Mouse (Mus musculus) kidney, adult 2 months (tissue): ENCODE results near the gene Mrps35. TPM values are rescaled to one million over a fixed set of nuclear protein-coding genes. Genes with fewer than 3 reads are reported as not detected.

Source experiments
- DNase-seq: peaks from one replicate; pipeline ENCODE4 v3.0.0; 2021
- H3K27ac ChIP-seq: fragments of 200-500 bp; 2 replicates; pipeline ENCODE4 v1.5.1; 2012; ENCODE audit warnings: low read depth, low read length, control low read depth, inconsistent platforms; ENCODE audit not compliant: insufficient read depth
- H3K27me3 ChIP-seq: fragments of 200-500 bp; replicated peaks from 2 replicates; pipeline ENCODE4 v1.6.1; 2012; ENCODE audit warnings: mild to moderate bottlenecking, moderate library complexity, low read length, inconsistent platforms; ENCODE audit not compliant: control insufficient read depth, insufficient read depth
- H3K36me3 ChIP-seq: fragments of 200-500 bp; 2 replicates; pipeline ENCODE4 v1.6.1; 2012; ENCODE audit warnings: mild to moderate bottlenecking, moderate library complexity, low read length, inconsistent platforms; ENCODE audit not compliant: control insufficient read depth, insufficient read depth
- H3K4me1 ChIP-seq: fragments of 200-500 bp; 2 replicates; pipeline ENCODE4 v1.6.1; 2011; ENCODE audit warnings: low read length; ENCODE audit not compliant: control insufficient read depth, insufficient read depth
- H3K4me3 ChIP-seq: fragments of 200-500 bp; 2 replicates; pipeline ENCODE4 v1.5.1; 2011; ENCODE audit warnings: mild to moderate bottlenecking, low read depth, low read length, control low read depth; ENCODE audit not compliant: insufficient read depth
- CTCF ChIP-seq: fragments of 200-500 bp; conservative IDR thresholded peaks from 2 replicates; pipeline ENCODE4 v1.5.1; 2011; ENCODE audit warnings: low read depth, mild to moderate bottlenecking, control low read depth, low read length, moderate library complexity, mixed read lengths; ENCODE audit not compliant: insufficient read depth, insufficient read length
- POLR2A ChIP-seq: fragments of 200-500 bp; IDR thresholded peaks from one replicate; pipeline ENCODE4 v1.6.1; 2011; ENCODE audit warnings: low read depth, low read length, control low read depth
- WGBS: fragments of 180-500 bp; shearing (Covaris S2); methylation state at CpG from one replicate; pipeline ENCODE4 v1.1.7; 2018; 5-methylcytosine and 5-hydroxymethylcytosine counted together
- polyA plus RNA-seq: library from polyadenylated mRNA; depleted of rRNA; stranded (reverse); fragments of >200 nt; gene quantifications from 2 replicates; pipeline ENCODE4 v1.2.3, GENCODE M21; 2012

Gene Mrps35
- polyA plus RNA-seq, 1 experiment = 33.1 TPM

- no peak for DNase-seq
- no peak overlapping the region for H3K4me3 ChIP-seq
- no peak overlapping the region for H3K27ac ChIP-seq
- no peaks in the 10 kb centered on the region for H3K27me3 ChIP-seq
- H3K4me1 ChIP-seq = no peaks in the 10 kb centered on the region
- peaks cover 14% of the 10 kb centered on the region for H3K36me3 ChIP-seq
- WGBS = 89% methylated on average over 4 of the region's 4 CpGs
- TF ChIP-seq POLR2A (no peak), CTCF (no peak)
These were observed 24.7 kb upstream of the Mrps35 start for GRCm38 (mm10) chr6:147017906-147018305.

- TF ChIP-seq CTCF (no peak), POLR2A (no peak)
- Histone ChIP-seq H3K4me3 (no peak overlapping the region), H3K4me1 (no peaks in the 10 kb centered on the region), H3K27me3 (no peaks in the 10 kb centered on the region), H3K36me3 (peaks cover 14% of the 10 kb centered on the region), H3K27ac (no peak overlapping the region)
- 96% methylated on average over 5 of the region's 5 CpGs for WGBS
- no peak for DNase-seq
These were observed 24.2 kb upstream of the Mrps35 start for GRCm38 (mm10) chr6:147018364-147018763.

GRCm38 (mm10) chr6:147021181-147021580, 21.4 kb upstream of the Mrps35 start:
- DNase-seq = no peak
- Histone ChIP-seq H3K4me3 (no peak overlapping the region), H3K36me3 (peaks cover 16% of the 10 kb centered on the region), H3K4me1 (no peaks in the 10 kb centered on the region), H3K27me3 (no peaks in the 10 kb centered on the region), H3K27ac (no peak overlapping the region)
- WGBS = 97% methylated on average over 5 of the region's 5 CpGs
- TF ChIP-seq POLR2A (no peak), CTCF (no peak)

- H3K4me3 ChIP-seq = no peak overlapping the region
- no peaks in the 10 kb centered on the region for H3K4me1 ChIP-seq
- WGBS = 85% methylated on average over 16 of the region's 16 CpGs
- H3K27me3 ChIP-seq = no peaks in the 10 kb centered on the region
- peaks cover 20% of the 10 kb centered on the region for H3K36me3 ChIP-seq
- DNase-seq = no peak
- TF ChIP-seq CTCF (no peak), POLR2A (no peak)
- no peak overlapping the region for H3K27ac ChIP-seq
These were observed 20.0 kb upstream of the Mrps35 start for GRCm38 (mm10) chr6:147022375-147023132.

GRCm38 (mm10) chr6:147023133-147023395, 19.5 kb upstream of the Mrps35 start:
- Histone ChIP-seq H3K4me1 (no peaks in the 10 kb centered on the region), H3K36me3 (peaks cover 20% of the 10 kb centered on the region), H3K27me3 (no peaks in the 10 kb centered on the region), H3K27ac (no peak overlapping the region), H3K4me3 (no peak overlapping the region)
- WGBS = 70% methylated on average over 2 of the region's 2 CpGs
- DNase-seq = no peak
- no peak for TF ChIP-seq CTCF
- no peak for TF ChIP-seq POLR2A

- Histone ChIP-seq H3K4me1 (no peaks in the 10 kb centered on the region), H3K36me3 (peaks cover 20% of the 10 kb centered on the region), H3K4me3 (no peak overlapping the region), H3K27ac (no peak overlapping the region), H3K27me3 (no peaks in the 10 kb centered on the region)
- DNase-seq = no peak
- TF ChIP-seq CTCF = no peak
- no peak for TF ChIP-seq POLR2A
These were observed 19.0 kb upstream of the Mrps35 start for GRCm38 (mm10) chr6:147023568-147023967.

- WGBS = 86% methylated on average over 3 of the region's 3 CpGs
- Histone ChIP-seq H3K36me3 (peaks cover 18% of the 10 kb centered on the region), H3K27me3 (no peaks in the 10 kb centered on the region), H3K27ac (no peak overlapping the region), H3K4me3 (no peak overlapping the region), H3K4me1 (no peaks in the 10 kb centered on the region)
- TF ChIP-seq CTCF = no peak
- no peak for TF ChIP-seq POLR2A
- no peak for DNase-seq
These were observed 17.8 kb upstream of the Mrps35 start for GRCm38 (mm10) chr6:147024761-147025160.
